Mouse (Mus musculus) MEL (cell line): Measurements from ENCODE around the gene St6gal1. TPM values are rescaled to one million over a fixed set of nuclear protein-coding genes. Genes with fewer than 3 reads are reported as not detected.

Experiments
- DNase-seq: peaks from one replicate; pipeline ENCODE4 v3.0.0; 2011; ENCODE audit warnings: low read depth, low spot score
- H3K27ac ChIP-seq: 2 replicates; pipeline ENCODE4 v1.5.1; 2012; ENCODE audit warnings: low read depth, mild to moderate bottlenecking, control low read depth, low read length, moderate library complexity; ENCODE audit not compliant: control insufficient read depth
- H3K27me3 ChIP-seq, 2 experiments: fragments of 150-350 bp in 1 of 2; sonication (generic) in 1 of 2; 2 replicates each; pipeline ENCODE4 v1.6.1; 2012; ENCODE audit warnings: low read length in 2 of 2, mild to moderate bottlenecking in 2 of 2, improper control_type of control experiment in 1 of 2, moderate library complexity in 1 of 2; ENCODE audit not compliant: insufficient read depth in 2 of 2, control insufficient read depth in 1 of 2
- H3K36me3 ChIP-seq, 2 experiments: 2 replicates each; pipeline ENCODE4 v1.6.1; 2012 to 2014; ENCODE audit warnings: low read length in 2 of 2, improper control_type of control experiment in 1 of 2, inconsistent platforms in 1 of 2, mild to moderate bottlenecking in 1 of 2; ENCODE audit not compliant: insufficient read depth in 2 of 2, control insufficient read depth in 1 of 2
- H3K4me1 ChIP-seq, 2 experiments: fragments of 150-350 bp in 1 of 2; sonication (generic) in 1 of 2; 2 replicates each; pipeline ENCODE4 v1.6.1; 2012; ENCODE audit warnings: low read length in 2 of 2, improper control_type of control experiment in 1 of 2, mild to moderate bottlenecking in 1 of 2; ENCODE audit not compliant: insufficient read depth in 2 of 2, control insufficient read depth in 1 of 2
- H3K4me3 ChIP-seq, 2 experiments: fragments of 150-350 bp in 1 of 2; sonication (generic) in 1 of 2; 2 replicates each; pipeline ENCODE4 v1.5.1; 2012; ENCODE audit warnings: low read depth in 2 of 2, low read length in 2 of 2, mild to moderate bottlenecking in 2 of 2, moderate library complexity in 2 of 2, control low read depth in 1 of 2, improper control_type of control experiment in 1 of 2; ENCODE audit not compliant: control insufficient read depth in 1 of 2, insufficient read depth in 1 of 2
- H3K79me2 ChIP-seq: 2 replicates; pipeline ENCODE4 v1.6.1; 2012; ENCODE audit warnings: mild to moderate bottlenecking, low read length, moderate library complexity; ENCODE audit not compliant: control insufficient read depth, poor library complexity, insufficient read depth
- H3K9ac ChIP-seq: 2 replicates; pipeline ENCODE4 v1.6.1; 2012; ENCODE audit warnings: low read depth, mild to moderate bottlenecking, control low read depth, low read length, moderate library complexity; ENCODE audit not compliant: control insufficient read depth, poor library complexity, severe bottlenecking
- H3K9me3 ChIP-seq: fragments of 150-350 bp; sonication (generic); replicated peaks from 2 replicates; pipeline ENCODE4 v1.6.1; 2012; ENCODE audit warnings: mild to moderate bottlenecking, low read length, improper control_type of control experiment, moderate library complexity; ENCODE audit not compliant: insufficient read depth
- BHLHE40 ChIP-seq: IDR thresholded peaks from 2 replicates; pipeline ENCODE4 v1.6.1; 2012; ENCODE audit warnings: low read depth, mild to moderate bottlenecking, inconsistent platforms, low read length, improper control_type of control experiment, borderline replicate concordance
- CHD2 ChIP-seq: IDR thresholded peaks from 2 replicates; pipeline ENCODE4 v1.6.1; 2011; ENCODE audit warnings: low read length, improper control_type of control experiment
- CTCF ChIP-seq, 3 experiments: IDR thresholded peaks in 2 of 3; conservative IDR thresholded peaks in 1 of 3; 2 replicates each; pipeline ENCODE4 v1.5.1; 2011 to 2012; ENCODE audit warnings: low read length in 3 of 3, low read depth in 2 of 3, mild to moderate bottlenecking in 2 of 3, improper control_type of control experiment in 1 of 3, inconsistent platforms in 1 of 3, mixed read lengths in 1 of 3, moderate library complexity in 1 of 3; ENCODE audit not compliant: control insufficient read depth in 1 of 3, insufficient read depth in 1 of 3, poor library complexity in 1 of 3, severe bottlenecking in 1 of 3
- E2F4 ChIP-seq: IDR thresholded peaks from 2 replicates; pipeline ENCODE4 v1.6.1; 2011; ENCODE audit warnings: low read depth, low read length, improper control_type of control experiment, borderline replicate concordance
- ELF1 ChIP-seq: IDR thresholded peaks from 2 replicates; pipeline ENCODE4 v1.6.1; 2014; ENCODE audit warnings: low read depth, mild to moderate bottlenecking, inconsistent platforms, low read length, improper control_type of control experiment, moderate library complexity
- ETS1 ChIP-seq: IDR thresholded peaks from 2 replicates; pipeline ENCODE4 v1.6.1; 2012; ENCODE audit warnings: low read depth, mild to moderate bottlenecking, inconsistent platforms, low read length, improper control_type of control experiment, moderate library complexity
- HCFC1 ChIP-seq: IDR thresholded peaks from 2 replicates; pipeline ENCODE4 v1.6.1; 2012; ENCODE audit warnings: low read depth, mild to moderate bottlenecking, inconsistent platforms, low read length, improper control_type of control experiment, moderate library complexity
- JUND ChIP-seq: IDR thresholded peaks from 2 replicates; pipeline ENCODE4 v1.6.1; 2011; ENCODE audit warnings: low read depth, mild to moderate bottlenecking, improper control_type of control experiment, low read length
- MAZ ChIP-seq: IDR thresholded peaks from 2 replicates; pipeline ENCODE4 v1.6.1; 2012; ENCODE audit warnings: low read depth, mild to moderate bottlenecking, inconsistent platforms, low read length, improper control_type of control experiment
- MXI1 ChIP-seq: IDR thresholded peaks from 2 replicates; pipeline ENCODE4 v1.6.1; 2011; ENCODE audit warnings: mild to moderate bottlenecking, low read depth, low read length, improper control_type of control experiment
- MYB ChIP-seq: IDR thresholded peaks from 2 replicates; pipeline ENCODE4 v1.6.1; 2011; ENCODE audit warnings: mild to moderate bottlenecking, low read depth, low read length, improper control_type of control experiment
- MYC ChIP-seq: IDR thresholded peaks from 2 replicates; pipeline ENCODE4 v1.6.1; 2011; ENCODE audit warnings: low read depth, mild to moderate bottlenecking, low read length, improper control_type of control experiment, moderate library complexity
- POLR2A ChIP-seq, 2 experiments: IDR thresholded peaks; 2 replicates each; pipeline ENCODE4 v1.6.1; 2011 to 2012; ENCODE audit warnings: low read length in 2 of 2, mild to moderate bottlenecking in 2 of 2, control low read depth in 1 of 2, improper control_type of control experiment in 1 of 2, low read depth in 1 of 2, moderate library complexity in 1 of 2; ENCODE audit not compliant: control insufficient read depth in 1 of 2, insufficient read depth in 1 of 2, poor library complexity in 1 of 2
- POLR2AphosphoS2 ChIP-seq: IDR thresholded peaks from 2 replicates; pipeline ENCODE4 v1.6.1; 2011; ENCODE audit warnings: low read length, improper control_type of control experiment
- RAD21 ChIP-seq: IDR thresholded peaks from 2 replicates; pipeline ENCODE4 v1.6.1; 2011; ENCODE audit warnings: mild to moderate bottlenecking, low read depth, low read length, improper control_type of control experiment
- RCOR1 ChIP-seq: IDR thresholded peaks from 2 replicates; pipeline ENCODE4 v1.6.1; 2012; ENCODE audit warnings: low read depth, mild to moderate bottlenecking, inconsistent platforms, low read length, improper control_type of control experiment
- SMC3 ChIP-seq: IDR thresholded peaks from 2 replicates; pipeline ENCODE4 v1.6.1; 2011; ENCODE audit warnings: low read depth, low read length, improper control_type of control experiment
- ZC3H11A ChIP-seq: IDR thresholded peaks from 2 replicates; pipeline ENCODE4 v1.6.1; 2012; ENCODE audit warnings: low read depth, mild to moderate bottlenecking, inconsistent platforms, low read length, improper control_type of control experiment
- ZNF384 ChIP-seq: IDR thresholded peaks from 2 replicates; pipeline ENCODE4 v1.6.1; 2012; ENCODE audit warnings: low read depth, mild to moderate bottlenecking, inconsistent platforms, low read length, improper control_type of control experiment
- polyA plus RNA-seq, 2 experiments: library from polyadenylated mRNA; stranded (reverse) in 1 of 2; unstranded in 1 of 2; fragments of >175 nt in 1 of 2; fragments of >200 nt in 1 of 2; gene quantifications; 2 replicates each; pipeline versions ENCODE4 v1.2.1 to v1.2.4; 2012; ENCODE audit warnings: low replicate concordance in 2 of 2, low read depth in 1 of 2; ENCODE audit not compliant: insufficient read length in 2 of 2, insufficient read depth in 1 of 2, missing spikeins in 1 of 2
- total RNA-seq: library from RNA; depleted of rRNA; stranded (reverse); fragments of 300-350 nt; gene quantifications from 2 replicates; pipeline ENCODE4 v1.2.3, GENCODE M21; 2012

St6gal1 gene
- total and polyA plus RNA-seq, 3 experiments = not detected

- DNase-seq = no peak
- no peak for TF ChIP-seq E2F4
- no peak for TF ChIP-seq HCFC1
- TF ChIP-seq MXI1 = no peak
- no peak for TF ChIP-seq RCOR1
- no peak for TF ChIP-seq CHD2
- no peak for TF ChIP-seq POLR2AphosphoS2
- no peak for TF ChIP-seq POLR2A (IDR thresholded peaks at IDR 0.05; ENCODE audit: control insufficient read depth in 1 of 2, insufficient read depth in 1 of 2, low read depth in 1 of 2, low read length in 2 of 2, poor library complexity in 1 of 2)
- no peak for TF ChIP-seq ETS1
- TF ChIP-seq ZC3H11A = no peak
- no peaks in the 10 kb centered on the region for H3K79me2 ChIP-seq
- H3K4me1 ChIP-seq = no peaks in the 10 kb centered on the region
- no peak overlapping the region for H3K9ac ChIP-seq
- H3K9me3 ChIP-seq = no peaks in the 10 kb centered on the region
- H3K36me3 ChIP-seq = no peaks in the 10 kb centered on the region
- no peak overlapping the region for H3K27ac ChIP-seq
- H3K4me3 ChIP-seq = no peak overlapping the region
- H3K27me3 ChIP-seq = no peaks in the 10 kb centered on the region
These were observed 139.9 kb downstream of the St6gal1 start for GRCm38 (mm10) chr16:23364328-23364990.

DNA sequence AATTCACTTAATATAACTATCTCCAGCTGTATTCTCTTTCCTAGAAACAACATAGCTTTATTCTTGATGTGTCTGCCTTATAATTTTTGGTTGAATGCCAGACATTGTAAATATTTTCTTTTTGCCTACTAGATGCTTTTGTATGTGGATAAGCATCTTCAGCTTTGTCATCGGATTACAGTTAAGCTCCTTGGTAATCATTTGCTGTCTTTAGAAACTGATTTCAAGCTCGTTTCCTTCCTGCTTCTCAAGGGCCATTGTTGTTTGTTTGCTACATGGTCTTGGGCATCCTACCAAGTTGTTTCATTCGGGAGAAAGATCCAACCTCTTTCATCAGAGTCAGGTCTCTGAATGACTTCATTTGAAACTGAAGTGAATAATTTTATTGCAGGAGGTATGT, 144.6 kb downstream of the St6gal1 start:
- no peak overlapping the region for H3K9ac ChIP-seq
- no peaks in the 10 kb centered on the region for H3K79me2 ChIP-seq
- DNase-seq = no peak
- TF ChIP-seq E2F4 (no peak), SMC3 (no peak), CTCF (IDR thresholded peaks at IDR 0.05 in 2 of 3, conservative IDR thresholded peaks at IDR 0.05 in 1 of 3; ENCODE audit: control insufficient read depth in 1 of 3, insufficient read depth in 1 of 3, low read depth in 2 of 3, low read length in 3 of 3, poor library complexity in 1 of 3, severe bottlenecking in 1 of 3) (no peak), ELF1 (no peak), RAD21 (no peak), MYC (no peak), BHLHE40 (no peak), MYB (no peak), ZNF384 (no peak), MAZ (no peak), JUND (no peak)
- TF ChIP-seq, all 39 proteins: peak for 0
- Histone ChIP-seq H3K4me3 (no peak overlapping the region), H3K27me3 (no peaks in the 10 kb centered on the region), H3K9me3 (no peaks in the 10 kb centered on the region), H3K27ac (no peak overlapping the region), H3K36me3 (no peaks in the 10 kb centered on the region), H3K4me1 (no peaks in the 10 kb centered on the region)
